Mouse (Mus musculus) monocyte, adult 5-6 weeks (primary cell): ENCODE data around the gene Prkar1b. TPM values are rescaled to one million over a fixed set of nuclear protein-coding genes. Genes with fewer than 3 reads are reported as not detected.

ENCODE experiments used
- ATAC-seq: fragments of 153-309, 156-312 bp; replicated peaks from 2 replicates; pipeline ENCODE4 v1.8.0; 2017; ENCODE audit warnings: mild to moderate bottlenecking; ENCODE audit not compliant: low TSS enrichment, insufficient number of reproducible peaks, severe bottlenecking, poor library complexity, low FRiP score
- total RNA-seq: library from RNA; stranded (forward); fragments of 200-1000, 200-491, 200-594 nt; gene quantifications from 3 replicates; pipeline ENCODE4 v1.2.3, GENCODE M21; 2017

Prkar1b gene
- total RNA-seq, result 17.1 TPM in 1 of 3 replicates, not detected in the others

DNA sequence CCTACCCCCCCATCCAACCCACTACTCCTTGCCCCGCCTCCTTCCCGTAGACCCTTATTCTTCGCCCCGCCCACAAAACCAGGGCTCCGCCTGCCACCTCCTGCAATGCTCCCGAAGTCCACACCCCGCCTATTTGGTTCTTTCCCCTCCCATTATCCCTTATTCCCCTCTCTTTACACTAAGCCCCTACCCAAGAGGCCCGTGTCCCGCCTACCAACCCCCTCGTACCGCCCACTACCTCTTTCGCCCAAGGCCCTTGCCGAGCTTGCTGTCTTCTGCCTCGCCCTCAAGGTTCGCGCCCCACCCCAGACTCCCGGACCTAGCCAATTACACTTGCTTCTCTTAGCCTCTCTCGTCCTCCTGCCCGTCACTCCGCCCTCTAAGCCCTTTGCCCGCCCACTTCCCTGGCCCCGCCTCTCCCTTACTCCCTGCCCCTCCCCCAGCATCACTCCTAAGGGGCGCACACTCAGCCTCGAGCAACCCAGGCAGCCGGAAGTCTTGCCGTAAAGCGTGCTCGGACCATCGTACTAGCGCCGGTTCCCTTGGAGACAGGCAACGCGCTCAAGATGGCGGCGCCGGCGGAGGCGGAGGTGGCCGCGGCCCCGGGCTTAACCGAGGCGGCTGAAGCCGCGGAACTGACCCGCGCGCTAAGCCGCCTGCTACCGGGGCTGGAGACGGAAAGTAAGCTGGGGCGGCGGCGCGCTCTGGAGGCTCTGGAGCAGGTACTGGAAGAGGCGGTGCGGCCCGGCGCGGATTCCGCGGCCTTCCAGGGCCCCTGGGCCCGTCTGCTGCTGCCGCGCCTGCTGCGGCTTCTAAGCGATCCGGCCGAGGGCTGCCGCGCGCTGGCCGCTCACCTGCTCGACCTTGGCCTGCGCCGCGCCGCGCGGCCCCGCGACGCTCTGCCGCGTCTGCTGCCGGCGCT, at the start of gene Prkar1b, which contains the start of gene Dnaaf5:
Gene Prkar1b, minus strand, starts transcription at position 321 of the 922 bp plus-strand sequence.
Gene Dnaaf5, plus strand, starts transcription at position 543 of the 922 bp plus-strand sequence.
- ATAC-seq, result peak; percentile 97

DNA sequence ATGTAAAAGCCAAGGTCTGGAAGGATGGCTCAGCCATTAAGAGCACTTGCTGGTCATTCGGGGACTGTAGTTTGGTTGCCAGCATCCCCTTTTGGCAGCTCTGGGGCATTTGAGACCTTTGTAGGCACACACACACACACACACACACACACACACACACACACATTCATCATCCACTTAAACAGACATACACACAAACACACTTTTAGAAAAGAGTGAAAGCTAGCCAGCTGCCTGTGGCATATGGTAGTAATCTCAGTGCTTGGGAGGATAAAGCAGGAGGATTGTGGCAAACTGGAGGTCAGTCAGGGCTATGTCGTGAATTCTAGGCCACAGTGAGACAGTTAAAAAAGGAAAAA, 49.8 kb upstream of the Prkar1b start:
- no peak for ATAC-seq

DNA sequence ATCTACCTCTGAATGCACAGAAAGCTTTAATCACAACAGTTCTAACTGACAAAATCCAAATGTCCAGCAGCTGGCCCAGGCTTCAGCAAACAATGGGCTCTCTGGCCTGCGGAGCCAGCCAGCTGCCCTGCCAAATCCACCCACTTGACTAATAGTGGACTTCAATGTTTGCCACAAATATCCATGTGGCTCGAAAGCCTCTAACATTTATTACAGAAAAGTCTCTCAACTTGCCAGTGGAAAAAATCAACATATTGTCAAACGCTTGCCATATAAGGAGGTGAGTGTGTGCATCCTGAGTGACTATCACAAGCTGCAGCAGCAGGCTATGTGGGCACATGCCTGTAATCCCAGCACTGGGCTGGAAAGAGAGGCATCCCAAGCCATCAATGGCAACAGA, 49.0 kb upstream of the Prkar1b start:
- no peak for ATAC-seq

DNA sequence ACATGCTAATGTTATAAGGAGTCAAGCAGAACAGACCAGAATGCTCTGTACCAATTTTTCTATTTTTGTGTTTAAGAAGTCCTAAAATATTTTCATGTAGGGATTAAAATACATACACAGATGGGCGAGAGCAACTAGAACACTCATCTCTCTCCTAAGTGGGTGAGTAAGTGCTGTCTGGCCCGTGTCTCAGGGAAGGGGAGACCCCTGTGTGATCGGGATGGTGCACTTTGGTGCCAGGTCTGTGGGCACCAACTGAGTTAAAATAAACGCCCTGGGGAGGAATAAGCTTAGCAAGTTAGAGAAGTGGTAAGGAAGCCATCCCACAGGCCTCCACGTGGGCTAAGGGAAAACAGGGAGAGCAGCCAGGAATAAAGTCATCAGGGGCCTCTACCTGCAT, 41.2 kb upstream of the Prkar1b start:
- ATAC-seq, result no peak

DNA sequence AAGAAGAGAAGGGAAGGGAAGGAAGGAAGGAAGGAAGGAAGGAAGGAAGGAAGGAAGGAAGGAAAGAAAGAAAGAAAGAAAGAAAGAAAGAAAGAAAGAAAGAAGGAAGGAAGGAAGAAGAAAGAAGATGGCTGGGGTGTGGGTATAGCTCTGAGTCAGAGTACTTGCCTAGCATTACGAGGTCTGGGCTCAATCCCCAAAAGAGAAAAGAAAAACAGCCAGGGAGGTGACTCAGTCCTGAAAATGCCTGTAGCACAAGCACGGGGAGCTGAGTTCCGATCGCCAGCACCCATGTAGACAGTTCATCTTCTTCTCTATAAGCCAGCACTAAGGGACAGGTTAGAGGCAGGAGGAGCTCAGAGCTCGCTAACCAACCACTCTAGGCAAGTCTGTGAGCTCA, 39.9 kb upstream of the Prkar1b start:
- ATAC-seq, result no peak

DNA sequence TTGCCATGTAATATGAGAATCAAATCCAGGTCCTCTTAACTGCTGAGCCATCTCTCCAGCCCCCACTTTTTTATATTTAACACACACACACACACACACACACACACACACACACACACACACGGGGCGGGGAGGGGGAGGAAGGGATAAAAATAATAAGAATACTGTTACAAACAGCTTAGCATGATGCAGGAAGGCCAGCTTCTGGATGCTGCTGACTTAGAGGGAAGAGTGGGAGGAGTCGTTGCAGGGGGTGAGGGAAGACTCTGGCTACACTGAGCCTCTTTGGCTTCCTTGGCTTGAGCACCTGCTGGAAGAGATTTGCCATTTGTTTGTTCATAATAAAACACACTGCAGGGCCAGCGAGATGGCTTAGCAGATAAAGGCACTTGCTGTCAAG, 35.1 kb upstream of the Prkar1b start:
- ATAC-seq, result no peak

GRCm38 (mm10) chr5:139183601-139184000, 33.8 kb upstream of the Prkar1b start:
- no peak for ATAC-seq

DNA sequence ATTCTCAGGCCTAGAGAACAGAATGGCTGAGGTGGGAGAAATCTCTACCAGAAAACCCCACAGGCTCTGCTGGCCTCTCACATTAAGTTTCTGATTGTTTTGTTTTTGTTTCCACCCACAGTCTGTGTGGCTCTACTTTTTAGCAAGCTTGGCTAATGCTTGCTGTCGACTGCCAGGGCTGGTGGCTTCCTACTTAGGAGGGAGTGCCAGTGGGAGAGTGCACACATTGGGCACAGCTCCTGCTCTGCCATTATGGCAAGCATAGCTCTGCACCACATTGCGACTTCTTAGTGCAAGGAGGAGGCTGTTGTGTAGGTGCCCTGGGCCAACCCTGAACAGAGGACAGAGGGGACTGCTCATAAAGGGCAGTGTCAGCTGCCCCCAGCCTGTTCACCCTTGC, 33.3 kb upstream of the Prkar1b start:
- ATAC-seq, result no peak

DNA sequence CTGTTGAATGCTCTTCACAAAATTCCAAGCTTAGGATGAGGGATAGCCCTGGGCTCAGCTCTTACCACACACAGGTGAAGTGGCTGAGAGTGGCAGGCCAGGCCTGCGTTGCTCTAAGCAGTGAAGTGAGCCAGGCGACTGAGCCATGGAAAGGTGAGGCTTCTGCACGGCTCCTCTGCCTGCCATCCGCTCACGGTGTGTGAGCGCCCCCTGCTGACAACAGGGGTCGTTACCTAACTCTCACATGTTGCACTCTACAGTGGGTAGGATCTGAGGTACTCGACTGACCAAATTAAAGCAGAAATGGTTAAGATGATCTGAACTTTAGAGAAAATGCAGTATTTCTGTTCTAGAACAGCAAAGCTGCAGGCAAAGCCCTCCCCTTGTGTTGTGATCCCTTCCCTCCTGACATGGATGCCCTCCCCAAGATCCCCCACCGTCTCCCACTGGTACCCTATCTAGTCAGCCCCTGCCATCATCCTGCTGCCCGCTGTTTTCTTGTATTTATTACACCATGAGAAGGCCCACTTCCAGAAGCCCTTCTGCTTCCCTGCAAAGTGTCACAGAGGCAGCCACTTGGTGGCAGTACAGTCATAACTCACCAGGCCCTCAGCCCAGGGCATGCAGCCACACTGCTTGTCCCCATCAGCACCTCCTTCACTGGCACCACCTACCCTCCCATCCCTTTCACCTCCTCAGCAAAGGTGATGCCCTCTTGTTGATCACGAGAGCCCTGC, 29.3 kb upstream of the Prkar1b start:
- peak; percentile 90 for ATAC-seq

DNA sequence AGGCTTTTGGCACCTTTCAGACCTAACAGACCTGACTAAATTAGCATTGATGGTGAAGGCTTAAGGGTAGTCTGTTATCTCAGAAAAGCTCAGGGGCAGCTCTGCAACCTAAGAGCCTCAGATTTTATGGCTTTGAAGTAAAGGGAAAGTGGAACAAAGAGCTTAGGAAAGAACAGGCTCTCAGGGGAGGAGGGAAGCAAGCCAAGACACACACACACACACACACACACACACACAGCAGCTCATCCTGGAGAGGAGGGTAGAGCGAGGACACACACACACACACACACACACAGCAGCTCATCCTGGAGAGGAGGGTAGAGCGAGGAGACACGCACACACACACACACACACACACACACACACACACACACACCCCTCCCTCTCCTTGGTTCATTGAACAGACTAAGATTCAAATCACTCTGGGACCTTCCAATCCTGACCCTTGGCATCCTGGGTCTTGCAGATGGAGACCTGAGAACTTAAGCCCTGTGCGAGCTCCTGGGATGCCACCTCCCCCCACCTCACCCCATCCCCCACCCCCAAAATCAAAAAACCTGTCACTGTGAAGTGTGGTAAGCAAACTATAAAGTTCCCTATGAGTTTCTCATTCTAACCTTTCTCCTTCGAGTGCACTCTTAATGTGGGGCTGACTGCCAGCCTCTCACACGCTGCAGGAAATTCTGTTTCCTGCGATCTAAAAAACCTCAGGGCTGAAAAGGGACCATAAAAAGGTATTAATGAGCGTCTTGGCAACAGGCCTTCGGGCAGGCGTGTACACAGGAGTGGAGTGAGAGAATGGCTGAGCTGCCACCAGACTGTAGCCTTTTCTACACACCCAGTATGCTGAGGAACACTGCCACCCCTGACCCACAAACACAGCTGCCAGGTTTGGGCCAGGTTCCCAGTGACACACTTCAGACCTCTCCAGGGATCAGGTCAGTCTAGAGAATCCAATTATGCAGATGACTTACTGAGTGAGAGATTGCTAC, 25.1 kb upstream of the Prkar1b start:
- ATAC-seq, result no peak

DNA sequence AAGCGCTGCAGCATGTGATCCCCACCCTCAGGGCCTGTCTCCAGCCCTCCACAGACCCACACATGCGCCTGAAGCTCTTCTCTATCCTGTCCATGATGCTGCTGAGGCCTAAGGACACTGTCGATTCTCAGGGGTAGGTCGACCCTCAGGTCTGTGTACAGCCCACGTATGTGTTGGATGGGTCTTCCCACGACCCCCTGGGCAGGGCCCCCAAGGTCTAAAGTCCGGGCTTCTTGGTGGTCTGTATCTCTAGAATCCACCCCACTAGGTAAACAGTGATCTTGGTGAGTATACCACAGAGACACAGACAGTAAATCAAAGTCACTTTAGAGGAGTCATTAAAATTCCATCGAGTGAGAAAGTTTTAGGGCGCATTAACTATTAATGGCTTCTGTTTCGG, 24.3 kb upstream of the Prkar1b start:
- ATAC-seq, result no peak

DNA sequence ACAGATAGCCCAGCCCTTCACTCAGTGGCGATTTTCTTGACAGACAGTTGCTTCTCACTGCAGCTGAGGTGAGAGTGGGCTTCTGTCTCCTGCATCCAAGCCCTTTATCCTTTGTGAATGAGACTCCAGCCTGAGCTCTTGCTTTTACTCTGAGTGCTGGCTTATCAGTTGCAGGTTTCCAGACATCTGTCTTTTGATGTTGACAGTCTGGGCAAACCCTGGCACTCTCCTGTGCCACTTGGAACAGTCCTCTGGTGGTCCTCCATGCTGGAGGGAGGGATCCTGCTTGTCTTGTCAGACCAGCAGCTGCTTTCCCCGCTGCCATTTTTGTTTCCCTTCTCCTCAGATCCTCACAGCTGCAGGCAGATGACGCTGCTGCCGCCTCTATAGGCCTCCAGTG, 22.1 kb upstream of the Prkar1b start:
- ATAC-seq, result no peak

DNA sequence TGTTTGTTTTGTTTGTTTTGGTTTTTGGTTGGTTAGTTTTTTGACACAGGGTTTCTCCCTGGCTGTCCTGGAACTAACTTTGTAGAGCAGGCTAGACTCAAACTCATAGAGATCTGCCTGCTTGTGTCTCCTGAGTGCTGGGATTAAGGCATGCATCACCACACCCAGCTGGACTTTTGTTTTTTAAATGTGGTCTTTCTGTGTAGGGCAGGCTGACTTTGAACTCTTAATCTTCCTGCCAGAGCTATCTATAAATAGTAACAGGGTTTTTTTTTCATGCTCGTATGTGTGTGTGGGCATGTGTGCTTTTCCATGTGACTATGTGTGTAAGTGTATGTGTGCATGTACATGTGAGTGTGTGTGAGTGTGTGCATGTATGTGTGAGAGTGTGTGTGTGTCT, 17.7 kb upstream of the Prkar1b start:
- ATAC-seq, result no peak

- no peak for ATAC-seq
Measured at GRCm38 (mm10) chr5:139166781-139167361, 17.1 kb upstream of the Prkar1b start.

GRCm38 (mm10) chr5:139161632-139162031, 11.8 kb upstream of the Prkar1b start:
- ATAC-seq, result no peak

GRCm38 (mm10) chr5:139160899-139161298, 11.1 kb upstream of the Prkar1b start:
- no peak; the same call in 1 of the 2 replicates for ATAC-seq

- ATAC-seq, result no peak
Measured at GRCm38 (mm10) chr5:139150603-139151031, 816 bp upstream of the Prkar1b start.

DNA sequence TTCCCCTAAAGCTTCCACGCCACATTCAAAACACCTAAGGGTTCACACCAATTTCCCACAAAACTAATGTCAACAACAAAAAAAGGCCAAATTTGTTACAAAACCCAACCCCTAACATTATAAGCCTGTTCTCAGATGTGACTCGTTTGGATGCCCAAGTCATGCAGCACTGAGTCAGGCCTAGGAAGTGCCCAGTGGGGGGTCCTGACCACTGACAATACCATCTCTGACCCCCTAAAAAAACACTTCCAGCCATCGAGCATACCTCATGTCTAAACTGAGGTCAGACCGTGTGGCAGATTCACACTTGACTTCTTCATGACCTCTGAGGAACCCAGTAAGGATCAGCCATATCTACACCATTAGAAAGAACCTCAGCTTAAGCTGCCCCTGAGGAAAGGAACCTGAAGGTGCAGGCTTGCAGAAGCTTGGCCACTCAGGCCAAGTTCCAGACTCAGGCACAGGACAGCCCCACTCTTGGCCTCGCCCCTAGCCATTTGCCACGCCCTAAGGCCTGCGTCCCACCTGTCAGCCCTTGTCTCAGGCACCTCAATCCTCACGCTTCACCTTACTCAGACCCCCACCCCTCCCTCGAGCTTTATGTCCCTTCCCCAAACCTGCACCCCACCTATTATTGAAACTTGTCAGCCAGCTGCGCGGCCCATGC, 662 bp downstream of the Prkar1b start:
- ATAC-seq, result no peak; the same call in 1 of the 2 replicates
